Mouse (Mus musculus): ENCODE data around the gene Nmrk1.

GRCm38 (mm10) chr19:18655999-18656398 lies 24.2 kb downstream of the Nmrk1 start:
- TF ChIP-seq POLR2A (IDR thresholded peaks at IDR 0.05; ENCODE audit: borderline replicate concordance, control insufficient read depth, low read depth, low read length) (no peak), CTCF (IDR thresholded peaks at IDR 0.05; ENCODE audit: control insufficient read depth, insufficient read depth, low read length) (no peak)
